Mouse (Mus musculus): ENCODE measurements around the gene Igf2bp2.

- no peak for TF ChIP-seq USF1 (IDR thresholded peaks at IDR 0.05; ENCODE audit: low read depth)
- TF ChIP-seq CTCF (IDR thresholded peaks at IDR 0.05; ENCODE audit: control insufficient read depth, insufficient read depth, insufficient read length): no peak
- no peak for TF ChIP-seq MYOG (IDR thresholded peaks at IDR 0.05; ENCODE audit: control insufficient read depth, extremely low read depth, insufficient read length)
- TF ChIP-seq FOSL1 (IDR thresholded peaks at IDR 0.05; ENCODE audit: insufficient read depth, low read length, poor library complexity, severe bottlenecking): no peak
- no peak for TF ChIP-seq MAX (IDR thresholded peaks at IDR 0.05)
- TF ChIP-seq CEBPB (IDR thresholded peaks at IDR 0.05; ENCODE audit: low read depth): no peak
- TF ChIP-seq MYOD1 (IDR thresholded peaks at IDR 0.05; ENCODE audit: control insufficient read depth, insufficient read length, low read depth): no peak
Observed at GRCm38 (mm10) chr16:22065536-22065935, 97.6 kb downstream of the Igf2bp2 start.

Data from C2C12 (cell line).